Mouse (Mus musculus) left cerebral cortex, adult 11 months (tissue): ENCODE data around the gene Hist1h2af.

ENCODE experiments used
- DNase-seq: peaks from one replicate; pipeline ENCODE4 v3.0.0; 2022; ENCODE audit warnings: low spot score

The Hist1h2af gene

GRCm38 (mm10) chr13:23533560-23534367 is at the start of gene Hist1h2af:
Gene Hist1h2af, plus strand, starts transcription at chr13:23533906.
- DNase-seq, result peak; percentile 77

- no peak for DNase-seq
Measured at GRCm38 (mm10) chr13:23485271-23485670, 48.4 kb upstream of the Hist1h2af start.

- peak; percentile 63 for DNase-seq
Measured at GRCm38 (mm10) chr13:23488400-23489322, 45.0 kb upstream of the Hist1h2af start, which contains the start of gene Btn2a2. Gene Btn2a2, minus strand, starts transcription at chr13:23488857.

- no peak for DNase-seq
Measured at GRCm38 (mm10) chr13:23490863-23491262, 42.8 kb upstream of the Hist1h2af start.

GRCm38 (mm10) chr13:23491263-23491662 is 42.4 kb upstream of the Hist1h2af start:
- DNase-seq, result no peak

GRCm38 (mm10) chr13:23491990-23492389 is 41.7 kb upstream of the Hist1h2af start:
- DNase-seq, result no peak

GRCm38 (mm10) chr13:23495526-23495925 is 38.2 kb upstream of the Hist1h2af start:
- DNase-seq, result no peak

GRCm38 (mm10) chr13:23497656-23498321 is 35.9 kb upstream of the Hist1h2af start:
- DNase-seq, result no peak

GRCm38 (mm10) chr13:23498653-23499052 is 35.1 kb upstream of the Hist1h2af start:
- DNase-seq, result no peak

- DNase-seq, result no peak
Measured at GRCm38 (mm10) chr13:23499943-23500342, 33.8 kb upstream of the Hist1h2af start.

- no peak for DNase-seq
Measured at GRCm38 (mm10) chr13:23500424-23501200, 33.1 kb upstream of the Hist1h2af start.

- no peak for DNase-seq
Measured at GRCm38 (mm10) chr13:23501511-23501910, 32.2 kb upstream of the Hist1h2af start.

- no peak for DNase-seq
Measured at GRCm38 (mm10) chr13:23502031-23502567, 31.6 kb upstream of the Hist1h2af start.

- DNase-seq, result no peak
Measured at GRCm38 (mm10) chr13:23502916-23503315, 30.8 kb upstream of the Hist1h2af start.

- DNase-seq, result no peak
Measured at GRCm38 (mm10) chr13:23503797-23504196, 29.9 kb upstream of the Hist1h2af start.

- DNase-seq, result no peak
Measured at GRCm38 (mm10) chr13:23505662-23506345, 27.9 kb upstream of the Hist1h2af start.

GRCm38 (mm10) chr13:23506351-23506750 is 27.4 kb upstream of the Hist1h2af start:
- DNase-seq, result no peak

- DNase-seq, result no peak
Measured at GRCm38 (mm10) chr13:23506819-23507515, 26.7 kb upstream of the Hist1h2af start.

- DNase-seq, result no peak
Measured at GRCm38 (mm10) chr13:23510127-23510526, 23.6 kb upstream of the Hist1h2af start.

- no peak for DNase-seq
Measured at GRCm38 (mm10) chr13:23513517-23513916, 20.2 kb upstream of the Hist1h2af start.
